Comparison of ENCODE assay signal across 16 mouse cellular contexts in the genomic region with DNA sequence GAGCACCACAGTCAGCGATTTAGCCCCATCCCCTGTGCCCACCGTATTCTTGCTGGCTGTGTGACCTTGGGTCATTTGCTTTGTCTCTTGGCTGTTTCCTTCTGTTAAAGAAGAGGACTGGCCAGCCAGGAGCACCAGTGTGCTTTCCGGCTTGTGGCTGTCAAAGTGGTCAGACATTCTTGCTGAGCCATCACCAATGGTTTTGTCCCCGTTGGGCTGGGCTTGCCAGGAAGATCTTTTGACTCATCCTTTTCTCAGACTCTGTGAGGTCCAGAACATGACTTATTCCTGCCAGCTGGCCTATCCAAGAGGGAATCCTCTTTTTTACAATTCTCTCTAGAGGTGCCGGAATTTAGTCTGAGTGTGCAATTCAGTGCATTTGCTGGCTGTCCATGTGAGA. TPM values are rescaled to one million over a fixed set of nuclear protein-coding genes. Genes with fewer than 3 reads are reported as not detected.
DNase-seq lines count a peak whose midpoint lies in the region; ATAC-seq lines count a peak whose summit lies in the region.
"Had no signal": no experiment of that assay in that cellular context is flagged by ENCODE, and none has a peak within 500 bp of the region (broad histone marks: within the 10 kb centered on the region; RNA-seq: fewer than 3 reads in every experiment).

No protein-coding gene starts in this region.

- no peak for ATAC-seq in kidney, embryonic 15.5 days (replicated peaks; ENCODE audit: low FRiP score)
- peak; percentile 16 for ATAC-seq in granulocyte monocyte progenitor cell, adult 5-6 weeks (replicated peaks; ENCODE audit: poor library complexity, severe bottlenecking)
- ATAC-seq in neural tube, embryonic 15.5 days (ENCODE audit: low FRiP score) = no peak
- ATAC-seq: forebrain, postnatal 0 days; intestine, embryonic 16.5 days; midbrain, embryonic 15.5 days had no signal

- H3K27me3 ChIP-seq in kidney, embryonic 15.5 days = no peaks in the 10 kb centered on the region
- no peaks in the 10 kb centered on the region for H3K27me3 ChIP-seq in neural tube, embryonic 15.5 days (replicated peaks)
- H3K27me3 ChIP-seq: hindbrain, embryonic 12.5 days; midbrain, embryonic 15.5 days had no signal

- peaks cover 24% of the 10 kb centered on the region for H3K4me1 ChIP-seq in kidney, embryonic 15.5 days
- no peaks in the 10 kb centered on the region for H3K4me1 ChIP-seq in neural tube, embryonic 15.5 days
- H3K4me1 ChIP-seq: hindbrain, embryonic 12.5 days; midbrain, embryonic 15.5 days had no signal

- no peak for DNase-seq in kidney, adult 8-10 months
- DNase-seq in urinary bladder, postnatal 14 days (ENCODE audit: low spot score) = peak; percentile 20
- no peak for DNase-seq in urinary bladder, postnatal 36 days (ENCODE audit: low spot score in 2 of 2)
- DNase-seq in lung, adult 18-20 months = no peak
- DNase-seq: cerebellum, adult 8-10 months; embryo, embryonic 11 days; forebrain, postnatal 0 days; gastrocnemius, postnatal 36 days; left cerebral cortex, postnatal 4 days; right cerebral cortex, postnatal 4 days had no signal

- WGBS in kidney, embryonic 15.5 days = 66% methylated on average over 5 of the region's 5 CpGs
- 75% methylated on average over 5 of the region's 5 CpGs for WGBS in neural tube, embryonic 15.5 days

- no peak overlapping the region for H3K4me2 ChIP-seq in kidney, embryonic 15.5 days
- H3K4me2 ChIP-seq in neural tube, embryonic 15.5 days = no peak overlapping the region
- H3K4me2 ChIP-seq: hindbrain, embryonic 12.5 days; midbrain, embryonic 15.5 days had no signal

- no peak overlapping the region for H3K4me3 ChIP-seq in kidney, embryonic 15.5 days (replicated peaks)
- no peak overlapping the region for H3K4me3 ChIP-seq in neural tube, embryonic 15.5 days (replicated peaks)
- H3K4me3 ChIP-seq: hindbrain, embryonic 12.5 days; midbrain, embryonic 15.5 days had no signal

- H3K9ac ChIP-seq in kidney, embryonic 15.5 days = no peak overlapping the region
- no peak overlapping the region for H3K9ac ChIP-seq in neural tube, embryonic 15.5 days (replicated peaks)
- H3K9ac ChIP-seq: forebrain, postnatal 0 days; hindbrain, embryonic 12.5 days; midbrain, embryonic 15.5 days had no signal

- no peaks in the 10 kb centered on the region for H3K36me3 ChIP-seq in kidney, embryonic 15.5 days
- no peaks in the 10 kb centered on the region for H3K36me3 ChIP-seq in neural tube, embryonic 15.5 days
- H3K36me3 ChIP-seq: hindbrain, embryonic 12.5 days; midbrain, embryonic 15.5 days had no signal

- H3K27ac ChIP-seq in kidney, embryonic 15.5 days = peak overlapping the region; percentile 45
- no peak overlapping the region for H3K27ac ChIP-seq in neural tube, embryonic 15.5 days (replicated peaks)
- H3K27ac ChIP-seq: hindbrain, embryonic 12.5 days; midbrain, embryonic 15.5 days had no signal

- no peaks in the 10 kb centered on the region for H3K9me3 ChIP-seq in kidney, embryonic 15.5 days (replicated peaks)
- H3K9me3 ChIP-seq in neural tube, embryonic 15.5 days (replicated peaks) = no peaks in the 10 kb centered on the region
- H3K9me3 ChIP-seq: hindbrain, embryonic 12.5 days; midbrain, embryonic 15.5 days had no signal

RNA-seq across cellular contexts. Expression of gene Bach1, which starts 43.7 kb away (rescaled TPM):
- polyA plus RNA-seq in kidney, embryonic 15.5 days (2015; fragmentation: Nextera tagmentation; extraction: Ambion mirVana) = 11.0 and 13.6 TPM in 2 replicates
- 15.2 and 20.2 TPM in 2 replicates for total RNA-seq in granulocyte monocyte progenitor cell, adult 5-6 weeks (2014; fragmentation: Nextera tagmentation)
- total RNA-seq in granulocyte monocyte progenitor cell, adult 5-6 weeks (2017) = 29.6 and 29.8 TPM in 2 replicates
- 15.7 and 20.7 TPM in 2 replicates for polyA plus RNA-seq in neural tube, embryonic 15.5 days (2015; fragmentation: Nextera tagmentation; extraction: Ambion mirVana)
